Mouse (Mus musculus) MEL-GATA-1-ER (cell line): Measurements from ENCODE around the gene Babam2.
A peak's percentile ranks its signal among the peaks of the same experiment; 100 is the strongest.

Source experiments
- DNase-seq: peaks from one replicate; pipeline ENCODE4 v3.0.0-alpha.2; 2012; ENCODE audit warnings: low read depth; ENCODE audit errors: extremely low read depth

Babam2 gene

DNA sequence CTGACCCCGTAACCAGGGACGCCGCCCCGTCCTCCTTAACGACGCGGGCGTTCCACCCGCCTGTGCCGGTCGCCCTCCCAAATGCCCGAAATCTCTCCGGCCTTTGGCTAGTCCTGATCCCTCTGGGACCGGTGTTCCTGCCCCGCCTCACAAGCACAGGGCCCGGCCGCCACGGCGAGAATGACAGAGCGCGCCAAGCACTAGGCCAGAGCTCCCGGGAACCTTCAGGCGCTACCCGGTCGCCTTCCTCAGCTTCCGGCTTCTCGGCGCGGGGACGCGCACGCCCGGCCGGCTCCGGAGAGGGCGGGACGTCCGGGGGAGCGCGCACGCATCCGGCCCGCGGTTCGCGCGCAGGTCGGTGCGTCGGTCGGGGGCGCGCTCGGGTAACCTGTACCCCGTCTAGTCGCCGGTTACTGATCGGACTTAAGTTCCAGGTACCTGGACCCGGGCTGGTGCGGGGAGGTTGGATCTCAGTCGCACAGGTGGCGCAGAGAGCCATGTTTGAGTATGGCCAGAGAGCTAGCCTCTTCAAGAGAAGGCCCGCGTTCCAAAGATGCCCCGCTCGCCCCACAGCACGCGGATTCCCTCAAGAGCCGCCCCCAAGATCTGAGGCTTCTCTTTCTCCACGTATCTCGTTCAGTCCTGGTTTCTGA lies at the start of gene Babam2:
Babam2 (plus strand) TSS at position 41 of the 653 bp plus-strand sequence.
- peak; percentile 70 for DNase-seq

DNA sequence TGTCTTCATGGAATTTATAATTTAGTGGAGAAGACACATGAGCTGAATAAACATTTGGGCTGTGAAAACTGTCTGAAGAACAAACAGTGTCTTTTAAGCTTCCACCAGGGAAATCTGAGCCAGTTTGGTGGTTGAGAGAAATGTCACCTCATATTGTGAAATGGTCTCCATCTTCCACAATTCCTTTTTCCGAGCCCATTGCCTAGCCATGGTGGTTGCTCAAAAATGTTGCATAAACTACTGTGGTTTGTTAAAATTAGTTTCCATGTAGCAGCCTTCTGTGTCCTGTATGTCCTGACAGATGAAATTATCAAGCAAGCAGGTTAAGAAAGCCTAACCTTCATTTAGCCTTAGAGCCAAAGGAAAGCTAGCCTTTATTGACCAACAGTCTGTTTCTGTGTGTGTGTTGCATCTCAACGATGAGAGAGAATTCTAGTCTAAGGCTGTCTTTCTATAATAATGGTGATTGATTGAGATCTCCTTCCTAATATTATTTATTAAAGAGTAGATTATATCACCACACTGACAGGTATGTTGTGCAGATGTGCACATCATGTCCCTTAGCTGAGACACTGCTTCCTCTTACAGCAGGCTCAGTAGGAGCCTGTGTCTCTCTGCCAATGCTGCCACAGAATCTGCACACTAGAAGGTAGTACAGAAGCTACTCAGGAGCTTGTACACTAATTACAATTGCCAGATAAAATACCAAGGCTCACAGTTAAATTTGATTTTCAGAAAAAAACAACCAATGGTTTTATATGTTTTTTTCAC lies 46.8 kb upstream of the Babam2 start:
- DNase-seq: no peak

DNA sequence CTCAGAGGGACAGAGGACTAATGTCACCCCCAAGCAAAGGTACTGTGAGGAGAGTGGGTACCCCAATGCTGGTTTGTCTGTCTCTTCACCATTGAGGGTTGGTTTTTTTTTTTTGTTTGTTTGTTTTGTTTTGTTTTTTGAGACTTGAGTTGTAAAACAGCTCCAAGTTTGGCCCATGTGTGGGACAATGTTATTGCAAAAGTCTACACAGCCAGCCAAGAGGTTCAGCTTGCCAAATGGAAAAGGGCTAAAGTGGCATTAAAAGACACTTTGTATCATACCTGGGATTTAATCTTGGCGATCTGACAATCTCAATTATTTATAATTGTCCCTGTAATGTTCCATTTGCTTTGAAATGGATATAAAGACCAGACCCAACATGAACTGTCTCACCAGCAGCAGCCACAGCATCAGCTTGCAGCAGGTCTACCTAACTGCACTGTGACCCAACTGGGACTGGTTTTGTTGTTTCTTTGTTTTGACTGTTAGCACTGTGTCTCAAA lies 41.7 kb upstream of the Babam2 start:
- no peak for DNase-seq

DNA sequence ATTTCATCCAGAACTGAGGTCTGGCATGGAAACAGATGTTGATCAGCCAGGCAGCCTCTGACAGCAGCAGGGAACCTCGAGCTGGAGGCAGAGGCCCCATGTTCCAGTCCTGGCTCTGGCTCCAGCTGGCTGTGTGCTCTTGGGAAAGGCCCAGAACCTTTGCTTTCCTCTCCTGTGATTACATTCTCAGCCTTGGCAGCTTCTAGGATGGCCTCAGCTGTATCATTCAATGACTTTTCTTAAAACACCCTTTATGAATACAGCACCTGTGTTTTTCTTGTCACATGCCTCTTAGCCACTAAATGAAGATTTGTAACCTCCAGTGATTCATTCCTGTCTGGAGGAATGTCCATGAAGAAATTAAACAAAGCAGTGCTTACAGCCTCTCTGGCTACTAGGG lies 31.3 kb upstream of the Babam2 start:
- no peak for DNase-seq

DNA sequence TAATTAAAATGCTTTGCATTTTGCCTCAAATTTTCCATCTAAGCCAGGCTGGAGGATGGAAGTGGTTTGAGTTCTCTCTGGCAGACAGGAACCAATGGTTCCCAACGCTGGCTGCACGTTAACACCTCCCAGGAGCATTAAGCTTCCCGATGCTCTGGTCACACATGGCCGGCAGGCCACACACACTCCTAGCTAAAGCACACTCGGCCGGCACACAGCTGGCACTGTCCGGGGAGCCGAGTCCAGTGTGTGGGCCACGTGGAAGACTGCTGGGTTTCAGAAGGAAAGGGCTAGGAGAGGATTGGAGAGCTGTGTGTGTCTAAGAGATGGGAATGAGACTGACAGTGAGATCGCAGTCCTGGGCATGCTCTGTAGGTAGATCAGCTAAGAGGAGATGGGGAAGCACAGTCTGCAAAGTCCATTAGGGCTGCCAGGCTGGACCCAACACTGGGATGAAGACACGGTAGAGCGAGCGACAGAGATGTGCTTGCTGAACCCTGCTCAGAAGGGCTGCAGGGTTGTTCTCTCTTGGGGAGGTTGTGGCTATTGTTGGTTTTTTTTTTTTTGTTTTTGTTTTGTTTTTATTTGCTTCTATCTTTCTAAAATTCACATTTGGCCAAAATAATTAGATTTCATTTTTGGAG lies 29.0 kb upstream of the Babam2 start:
- DNase-seq: no peak

DNA sequence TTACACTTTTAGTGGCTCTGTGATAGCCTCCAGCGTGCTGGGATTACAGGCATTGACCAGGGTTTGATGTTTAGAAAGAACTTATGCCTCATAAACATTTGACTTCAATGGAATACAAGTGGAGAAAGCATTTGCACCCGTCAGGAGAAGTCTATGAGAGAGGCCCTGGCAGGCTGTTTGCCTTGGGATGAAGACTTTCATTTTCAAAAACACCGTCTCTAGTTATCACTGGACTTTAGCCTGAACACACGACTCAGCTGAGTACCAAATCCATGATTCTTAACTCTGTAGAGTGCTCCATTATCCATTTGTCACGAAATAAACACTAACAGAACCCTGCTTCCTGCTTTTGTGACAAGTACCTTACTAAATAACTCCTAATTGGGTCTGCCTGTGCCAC lies 27.5 kb upstream of the Babam2 start:
- no peak for DNase-seq

DNA sequence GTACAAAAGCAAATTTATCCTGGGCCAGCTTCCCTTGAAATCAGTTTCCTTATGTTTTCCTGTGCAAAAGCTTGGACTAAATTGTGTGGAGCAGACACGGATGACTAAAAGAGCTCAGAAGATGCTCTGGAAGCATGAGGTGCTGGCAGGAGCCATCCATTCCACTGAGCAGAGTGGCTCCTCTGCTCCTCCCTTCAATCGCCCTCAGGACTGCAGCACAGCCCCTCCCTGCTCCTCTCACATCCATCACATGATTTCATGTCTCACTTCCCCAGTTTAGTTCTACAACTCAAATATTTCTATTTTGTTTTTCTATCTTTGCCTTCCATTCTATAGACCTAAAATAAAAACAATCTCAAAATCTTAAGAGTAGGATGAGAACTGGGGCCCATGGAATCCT lies 26.3 kb upstream of the Babam2 start:
- DNase-seq: no peak

DNA sequence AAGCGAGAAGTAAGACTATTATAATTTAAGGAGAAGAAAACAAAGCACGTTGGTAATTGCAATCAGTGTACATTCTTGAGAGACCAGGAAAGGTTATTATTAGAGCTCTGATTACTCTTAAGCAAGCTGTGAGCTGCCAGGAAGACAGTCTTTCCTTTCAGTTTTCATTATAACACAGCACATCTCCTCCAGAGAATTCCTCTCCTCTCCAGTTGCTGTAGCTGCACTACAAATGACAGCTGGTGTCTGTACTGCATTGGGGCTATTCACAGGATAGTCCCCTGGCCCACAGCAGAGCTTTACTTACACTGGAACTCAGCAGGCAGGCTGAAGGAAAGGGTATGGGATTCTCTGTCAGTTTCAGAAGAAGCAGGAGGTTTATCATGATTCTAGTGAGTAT lies 24.1 kb upstream of the Babam2 start:
- DNase-seq: no peak

GRCm38 (mm10) chr5:31678000-31678399 lies 19.5 kb upstream of the Babam2 start:
- DNase-seq: no peak

GRCm38 (mm10) chr5:31680183-31680582 lies 17.3 kb upstream of the Babam2 start:
- no peak for DNase-seq

DNA sequence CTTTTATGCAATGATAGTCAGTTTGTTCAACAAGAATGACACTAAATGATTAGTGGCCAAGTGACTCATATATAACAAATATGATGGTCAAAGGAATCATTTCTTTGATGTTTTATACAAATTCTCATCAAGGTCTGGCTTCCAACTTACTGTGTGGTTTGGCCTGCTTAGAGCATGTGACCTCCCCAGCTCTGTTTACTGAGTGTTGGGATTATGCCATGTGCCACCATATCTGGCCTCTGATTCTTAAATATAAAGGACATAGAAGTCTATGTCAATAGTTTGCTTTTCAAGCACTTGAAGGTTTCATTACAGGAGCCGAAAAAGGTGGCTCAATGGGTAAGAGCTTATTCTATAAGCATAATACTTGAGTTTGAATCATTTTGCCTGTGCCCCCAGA lies 15.2 kb upstream of the Babam2 start:
- DNase-seq: no peak

DNA sequence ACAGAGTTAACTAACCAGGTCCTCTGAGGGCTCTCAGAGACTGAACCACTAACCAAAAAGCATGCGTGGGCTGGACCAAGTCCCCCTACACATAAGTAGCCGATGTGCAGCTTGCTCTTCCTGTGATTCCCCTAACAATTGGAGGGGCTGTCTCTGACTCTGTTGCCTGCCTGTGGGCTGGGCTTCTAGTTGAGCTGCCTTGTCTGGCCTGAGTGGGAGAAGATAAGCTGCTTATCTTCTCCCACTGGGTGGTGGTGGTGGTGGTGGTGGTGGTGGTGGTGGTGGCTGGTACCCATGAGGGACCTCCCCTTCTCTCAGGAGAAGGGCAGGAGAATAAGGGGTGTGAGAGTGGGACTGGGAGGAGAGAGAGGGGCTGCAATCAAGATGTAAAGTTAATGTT lies 11.4 kb upstream of the Babam2 start:
- peak; percentile 77 for DNase-seq

- peak; percentile 42 for DNase-seq
These were observed 9.5 kb upstream of the Babam2 start for GRCm38 (mm10) chr5:31687972-31688371.

DNA sequence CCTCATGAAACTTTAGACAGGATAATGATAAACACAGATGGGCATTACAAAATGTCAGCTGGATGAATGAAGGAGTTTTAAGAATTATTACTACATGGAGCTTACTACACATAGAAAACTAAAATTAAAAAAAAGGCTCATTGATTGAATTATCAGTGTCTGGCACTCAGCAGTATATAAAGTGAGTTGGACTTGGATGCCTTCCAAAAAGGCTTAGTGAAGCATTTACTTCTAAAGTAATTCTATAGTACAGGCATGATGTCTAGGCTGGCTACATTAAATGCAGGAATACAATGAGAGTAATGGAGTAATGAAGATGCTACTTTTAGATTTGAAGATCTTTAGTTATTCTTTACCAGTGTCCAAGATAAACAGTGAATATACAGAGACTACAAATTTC lies 4.3 kb upstream of the Babam2 start:
- no peak for DNase-seq

- no peak for DNase-seq
These were observed 377 bp upstream of the Babam2 start, which contains the start of gene Rbks for GRCm38 (mm10) chr5:31696971-31697643. Gene Rbks (minus strand): TSS chr5:31697627.

DNA sequence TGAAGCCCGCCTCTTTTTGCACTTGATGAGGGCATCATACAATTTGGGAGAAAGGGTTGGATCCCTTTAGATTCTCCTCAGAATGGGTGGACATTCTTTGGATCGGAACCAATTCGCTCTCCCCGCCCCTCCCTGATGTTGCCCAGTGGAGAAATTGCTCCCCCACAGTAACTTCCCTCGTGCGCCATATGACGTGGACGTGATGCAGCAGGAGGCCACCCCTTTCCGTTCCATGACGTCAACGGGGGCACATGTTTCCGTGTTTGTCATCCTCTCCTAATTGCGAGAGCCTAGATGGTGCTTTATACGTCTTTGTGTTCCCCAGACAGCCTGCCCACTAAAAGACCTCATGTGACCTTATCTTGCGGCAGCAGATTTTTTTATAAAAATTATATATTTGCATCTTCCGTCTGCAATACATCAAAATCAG lies 828 bp downstream of the Babam2 start:
- peak; percentile 96 for DNase-seq

DNA sequence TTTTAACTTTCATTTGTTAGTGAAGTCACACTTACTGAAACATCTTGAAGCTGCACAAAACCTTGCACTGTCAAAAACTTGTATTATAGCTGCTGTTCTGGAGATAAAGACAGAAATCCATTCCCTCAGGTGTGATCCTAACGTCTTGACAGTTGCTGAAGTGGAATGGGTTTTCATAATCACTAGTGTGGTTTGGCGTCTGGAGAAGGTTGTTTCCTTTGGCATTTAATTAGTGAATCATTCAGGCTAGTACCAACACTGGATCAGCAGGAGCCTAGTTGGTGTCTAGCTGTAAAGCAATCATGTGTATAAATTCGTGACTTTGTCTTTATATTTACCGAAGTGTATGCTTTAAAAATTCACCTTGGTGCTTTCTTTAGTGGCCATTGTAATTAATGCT lies 1.4 kb downstream of the Babam2 start:
- DNase-seq: no peak

GRCm38 (mm10) chr5:31699397-31699796 lies 1.9 kb downstream of the Babam2 start:
- no peak for DNase-seq

GRCm38 (mm10) chr5:31704971-31705370 lies 7.5 kb downstream of the Babam2 start:
- DNase-seq: no peak

DNA sequence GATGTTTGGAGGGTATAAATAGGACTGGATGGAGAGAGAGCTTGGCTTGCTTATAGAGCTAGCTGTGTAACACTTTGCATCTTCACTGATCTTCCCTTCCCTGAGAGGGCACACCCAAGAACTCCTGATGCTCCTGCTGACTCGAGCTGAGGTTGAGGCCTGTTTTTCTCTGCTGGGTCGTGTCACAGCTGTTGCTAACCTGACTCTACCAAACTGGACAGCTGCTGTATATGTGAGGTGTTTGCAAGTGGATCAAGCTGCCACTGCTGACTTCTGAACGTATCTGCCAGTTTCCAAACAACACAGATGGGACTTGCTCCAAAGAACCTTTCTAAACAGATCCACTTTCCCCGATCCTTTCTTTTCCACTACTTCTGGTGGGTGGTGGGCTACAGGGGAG lies 9.3 kb downstream of the Babam2 start:
- DNase-seq: no peak

DNA sequence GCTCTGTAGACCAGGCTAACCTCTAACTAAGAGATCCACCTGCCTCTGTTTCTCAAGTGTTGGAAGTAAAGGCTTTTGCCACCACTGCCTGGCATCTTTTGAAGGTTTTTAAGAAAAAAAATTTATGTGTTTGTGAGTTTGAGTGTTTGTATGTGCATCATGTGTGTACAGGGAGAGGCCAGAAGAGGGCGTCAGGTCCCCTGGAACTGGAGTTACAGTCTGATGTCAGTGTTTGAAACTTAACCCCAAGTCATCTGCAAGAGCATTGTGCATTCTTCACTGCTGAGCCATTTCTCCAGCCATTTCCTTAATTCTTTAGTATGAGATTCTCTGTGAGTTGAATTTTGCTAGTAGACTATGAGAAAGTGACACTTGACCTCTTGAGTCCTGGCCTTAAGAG lies 11.9 kb downstream of the Babam2 start:
- DNase-seq: peak; percentile 45

GRCm38 (mm10) chr5:31713280-31713711 lies 15.8 kb downstream of the Babam2 start:
- no peak for DNase-seq
